Mouse (Mus musculus): ENCODE results near the gene Rspo3. TPM values are rescaled to one million over a fixed set of nuclear protein-coding genes. Genes with fewer than 3 reads are reported as not detected.

The Rspo3 gene
- polyA plus RNA-seq, 1 experiment from 2014 or later, result 5.6 TPM

DNA sequence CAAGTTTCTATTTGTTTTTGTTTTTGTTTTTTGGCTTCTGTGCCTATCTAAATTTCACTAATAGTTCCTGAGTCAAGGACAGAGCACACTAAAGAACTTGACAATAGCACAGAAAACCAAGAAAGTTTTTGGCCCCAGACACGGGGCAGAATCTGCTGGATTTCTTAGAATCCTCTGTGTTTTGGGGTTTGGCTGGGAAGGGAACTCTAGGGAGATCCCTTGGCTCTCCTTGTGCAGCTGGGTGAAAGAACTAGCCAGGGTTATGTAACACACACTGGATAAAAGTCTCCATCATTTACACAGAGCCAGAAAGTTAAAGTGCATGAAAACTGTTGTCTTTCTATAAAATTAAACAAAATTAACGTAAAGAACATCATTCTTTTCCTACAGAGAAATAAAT, 121.3 kb downstream of the Rspo3 start:
- no peak overlapping the region for H3K4me3 ChIP-seq
- no peaks in the 10 kb centered on the region for H3K4me1 ChIP-seq
- 81% methylated on average over 2 of the region's 2 CpGs for WGBS
- H3K27ac ChIP-seq (replicated peaks), result no peak overlapping the region
- H3K27me3 ChIP-seq (replicated peaks; ENCODE audit: low read depth, poor library complexity, severe bottlenecking), result no peaks in the 10 kb centered on the region
- no peaks in the 10 kb centered on the region for H3K9me3 ChIP-seq
- no peak for DNase-seq (ENCODE audit: low spot score)
- H3K36me3 ChIP-seq (replicated peaks), result no peaks in the 10 kb centered on the region

DNA sequence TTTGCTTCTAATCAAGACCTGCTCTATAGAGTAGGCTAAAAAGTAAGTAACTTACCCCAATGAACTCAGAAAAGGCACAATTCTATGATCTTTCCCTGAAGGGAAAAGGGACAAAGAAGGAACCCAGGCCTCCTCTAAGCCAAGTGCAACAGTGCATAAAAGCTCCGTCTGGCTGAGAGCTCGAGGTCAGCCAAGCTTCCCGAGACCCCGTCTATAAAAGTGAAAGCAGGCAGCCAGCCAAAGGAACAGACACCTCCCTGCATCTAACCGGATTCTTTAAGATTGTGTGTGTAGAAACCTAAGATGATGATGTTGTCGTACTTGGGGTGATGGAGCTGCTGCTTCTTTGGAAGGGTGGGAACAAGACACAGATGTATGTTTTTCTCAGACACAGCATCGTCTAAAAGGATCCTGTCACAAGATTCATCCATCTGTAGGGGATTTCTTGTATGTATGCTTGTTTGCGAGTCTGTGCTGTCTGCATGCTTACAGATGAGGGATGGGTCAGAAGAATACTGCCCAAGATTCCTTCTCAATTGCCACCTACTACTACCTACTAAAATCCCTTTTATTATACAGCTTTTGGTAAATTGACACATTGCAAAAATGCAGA, 132.9 kb downstream of the Rspo3 start:
- H3K36me3 ChIP-seq (replicated peaks), result no peaks in the 10 kb centered on the region
- H3K27ac ChIP-seq (replicated peaks), result no peak overlapping the region
- no peaks in the 10 kb centered on the region for H3K4me1 ChIP-seq
- no peaks in the 10 kb centered on the region for H3K27me3 ChIP-seq (replicated peaks; ENCODE audit: low read depth, poor library complexity, severe bottlenecking)
- WGBS, result 75% methylated on average over 8 of the region's 8 CpGs
- no peaks in the 10 kb centered on the region for H3K9me3 ChIP-seq
- no peak overlapping the region for H3K4me3 ChIP-seq
- DNase-seq (ENCODE audit: low spot score), result no peak

Other genes starting within 250 kb of the Rspo3 start
- 21.6 and 25.8 TPM in 2 replicates for gene Echdc1, start 222.7 kb downstream of the Rspo3 start, polyA plus RNA-seq (2016; fragmentation: Nextera tagmentation; extraction: Ambion mirVana)
- 53.9 and 54.0 TPM in 2 replicates for gene Rnf146, start 173.4 kb downstream of the Rspo3 start, polyA plus RNA-seq (2016; fragmentation: Nextera tagmentation; extraction: Ambion mirVana)